Mouse (Mus musculus): ENCODE measurements around the gene Slc16a13.
A peak's percentile ranks its signal among the peaks of the same experiment; 100 is the strongest.

Slc16a13 gene

DNA sequence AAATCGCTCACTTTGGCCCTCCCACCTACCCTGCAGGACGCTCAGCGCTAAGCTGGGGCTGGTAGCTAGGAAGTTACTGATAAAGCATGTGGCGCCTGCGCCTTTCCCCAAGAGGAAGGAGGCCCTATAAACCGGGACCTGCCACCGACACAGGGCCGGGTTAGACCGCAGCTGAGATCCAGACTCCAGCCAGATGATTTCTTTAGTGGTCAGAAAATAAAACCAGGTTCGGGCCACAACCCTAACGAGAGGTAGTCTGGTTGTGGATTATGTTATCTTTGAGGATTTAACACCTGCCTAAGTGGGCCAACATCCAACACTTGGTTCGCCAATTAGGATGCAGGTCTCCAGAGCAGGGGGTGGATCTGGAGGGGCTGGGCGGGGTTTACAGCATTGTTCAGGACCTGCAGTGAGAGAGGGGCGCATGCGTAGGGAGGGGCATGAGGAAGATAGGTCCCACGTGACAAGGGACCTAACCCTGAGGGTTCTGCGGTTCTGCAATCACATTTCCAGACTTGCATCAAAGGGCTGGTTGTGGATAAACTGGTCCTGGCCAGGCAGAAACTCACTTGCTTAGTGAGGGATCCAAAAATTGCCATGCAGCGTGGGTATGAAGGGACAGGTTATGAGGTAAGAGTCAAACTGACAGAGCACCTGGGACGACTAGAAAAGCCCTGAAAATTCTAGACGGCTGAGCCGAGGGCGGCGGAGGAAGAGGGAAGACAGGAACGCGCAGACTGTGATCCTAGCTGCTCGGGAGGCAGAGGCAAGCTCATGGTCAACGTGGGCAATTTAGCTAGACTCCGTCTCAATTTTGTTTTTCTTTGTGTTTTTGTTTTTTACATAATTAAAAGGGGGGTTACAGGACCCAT, at the start of gene Slc16a13:
Gene Slc16a13 (minus strand): TSS at position 334 of the 872 bp plus-strand sequence.
- DNase-seq (ENCODE audit: low read depth, low spot score), result peak; percentile 96

GRCm38 (mm10) chr11:70266405-70266804, 45.5 kb upstream of the Slc16a13 start:
- no peak for DNase-seq (ENCODE audit: low read depth, low spot score)

GRCm38 (mm10) chr11:70265819-70266218, 45.0 kb upstream of the Slc16a13 start:
- DNase-seq (ENCODE audit: low read depth, low spot score), result no peak

- DNase-seq (ENCODE audit: low read depth, low spot score), result peak; percentile 63
Observed at GRCm38 (mm10) chr11:70265252-70265651, 44.4 kb upstream of the Slc16a13 start.

GRCm38 (mm10) chr11:70259035-70259434, 38.2 kb upstream of the Slc16a13 start:
- no peak for DNase-seq (ENCODE audit: low read depth, low spot score)

GRCm38 (mm10) chr11:70254931-70255531, 34.2 kb upstream of the Slc16a13 start, which contains the start of gene Alox12:
Alox12 (minus strand) TSS chr11:70255353.
- DNase-seq (ENCODE audit: low read depth, low spot score), result no peak

- no peak for DNase-seq (ENCODE audit: low read depth, low spot score)
Observed at GRCm38 (mm10) chr11:70254337-70254736, 33.5 kb upstream of the Slc16a13 start.

DNA sequence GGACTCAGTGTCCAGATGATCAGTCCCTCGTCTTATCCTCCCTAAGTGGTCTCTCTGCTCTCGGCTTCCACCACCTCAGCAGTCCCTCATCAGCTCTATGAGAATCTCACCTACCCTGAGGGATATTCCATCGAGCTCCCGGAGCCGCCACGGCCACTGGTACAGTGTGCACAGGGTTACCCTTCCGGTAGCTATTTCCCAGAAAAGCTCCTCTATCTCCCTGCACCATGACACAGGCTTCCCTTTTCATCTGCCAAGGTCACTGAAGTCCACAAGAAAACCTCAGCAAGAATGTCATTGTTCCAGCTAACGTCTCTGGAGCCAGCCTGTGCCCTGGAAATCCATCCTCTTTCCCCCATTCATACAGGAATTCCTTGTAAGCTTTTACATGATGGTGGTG, 31.0 kb upstream of the Slc16a13 start:
- no peak for DNase-seq (ENCODE audit: low read depth, low spot score)

GRCm38 (mm10) chr11:70250150-70250549, 29.3 kb upstream of the Slc16a13 start:
- no peak for DNase-seq (ENCODE audit: low read depth, low spot score)

- peak; percentile 72 for DNase-seq (ENCODE audit: low read depth, low spot score)
Observed at GRCm38 (mm10) chr11:70247136-70247845, 26.4 kb upstream of the Slc16a13 start.

DNA sequence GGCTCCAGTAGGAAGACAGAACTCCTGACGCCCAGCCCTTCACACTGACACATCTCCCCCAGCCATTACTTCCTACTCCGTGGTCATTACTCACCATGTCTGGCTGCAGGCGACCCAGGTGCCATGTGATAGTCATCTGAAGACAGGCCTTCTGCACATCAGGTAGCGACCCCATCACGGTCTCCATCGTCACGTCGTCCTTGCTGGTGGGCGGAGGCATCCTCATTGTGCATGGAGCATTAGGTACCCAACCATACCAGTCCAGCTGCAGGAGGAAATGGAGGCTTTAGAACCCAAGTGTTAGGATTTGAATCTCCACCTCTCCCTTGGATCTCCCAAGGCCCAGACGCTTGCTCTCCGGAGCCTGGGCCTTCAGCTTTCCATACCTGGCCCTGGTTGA, 21.7 kb upstream of the Slc16a13 start:
- no peak for DNase-seq (ENCODE audit: low read depth, low spot score)

DNA sequence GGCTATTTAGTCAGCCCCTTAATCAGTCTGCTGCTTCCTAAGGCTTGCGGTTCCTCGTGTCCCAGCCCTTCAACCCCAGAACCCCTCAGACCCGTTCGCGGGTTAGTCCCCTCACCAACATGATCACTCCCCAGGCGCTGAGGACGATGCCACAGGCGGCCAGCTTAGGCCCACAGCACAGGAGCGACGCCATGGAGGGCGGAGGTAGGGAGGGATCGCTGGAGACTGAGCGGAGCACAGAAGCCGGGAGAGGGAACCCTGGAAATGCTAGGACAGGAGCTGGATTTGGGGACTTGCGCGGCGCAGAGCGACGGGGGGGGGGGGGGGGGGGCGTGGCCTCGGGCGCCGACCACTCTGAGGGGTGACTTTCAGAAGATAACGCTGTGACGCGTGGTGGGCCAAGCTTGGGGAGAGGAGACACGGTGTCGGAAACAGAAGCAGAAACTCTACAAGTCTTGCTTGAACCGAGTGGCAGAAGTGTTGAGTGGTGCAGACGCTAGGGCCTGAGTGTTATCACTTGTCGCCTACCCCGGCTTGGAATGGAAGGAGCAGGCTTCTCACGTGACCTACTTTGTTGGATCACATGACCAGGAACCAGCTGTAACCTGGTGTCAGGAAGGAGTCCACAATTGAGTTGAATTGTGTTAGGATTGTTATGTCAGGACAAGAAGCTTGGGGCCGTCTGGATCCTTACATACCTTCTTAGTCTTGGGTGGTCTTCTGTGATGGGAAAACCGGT, 18.8 kb upstream of the Slc16a13 start, which contains the start of the genes Gm21988 and Rnasek:
Gene Gm21988 (minus strand): TSS at position 290 of the 739 bp plus-strand sequence.
Gene Rnasek (minus strand): TSS at position 302 of the 739 bp plus-strand sequence.
- DNase-seq (ENCODE audit: low read depth, low spot score), result peak; percentile 88

- DNase-seq (ENCODE audit: low read depth, low spot score), result no peak
Observed at GRCm38 (mm10) chr11:70238591-70239440, 18.0 kb upstream of the Slc16a13 start.

- peak; percentile 96 for DNase-seq (ENCODE audit: low read depth, low spot score)
Observed at GRCm38 (mm10) chr11:70237457-70238167, 16.7 kb upstream of the Slc16a13 start, which contains the start of gene 0610010K14Rik. 0610010K14Rik (minus strand) TSS chr11:70237914.

DNA sequence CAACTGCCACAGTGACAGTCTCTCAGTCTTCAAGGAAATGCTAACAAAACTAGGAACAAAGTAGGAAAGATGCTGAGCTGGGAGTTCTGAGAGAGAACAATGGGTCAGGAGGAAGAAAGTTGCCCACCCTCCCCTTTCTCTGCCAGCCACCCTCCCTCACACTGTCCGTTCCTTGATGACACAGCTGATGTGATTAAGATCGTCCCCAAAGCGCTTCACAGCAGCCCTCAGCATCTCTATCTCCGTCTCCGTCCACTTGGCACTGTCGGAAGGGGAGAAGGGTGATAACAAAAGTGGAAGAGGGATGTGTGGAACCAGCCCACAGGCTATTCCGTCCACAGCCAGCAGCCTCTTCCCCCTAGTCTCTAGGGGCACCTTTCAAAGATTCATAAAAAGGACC, 15.9 kb upstream of the Slc16a13 start:
- DNase-seq (ENCODE audit: low read depth, low spot score), result no peak

GRCm38 (mm10) chr11:70235254-70235900, 14.5 kb upstream of the Slc16a13 start:
- no peak for DNase-seq (ENCODE audit: low read depth, low spot score)

DNA sequence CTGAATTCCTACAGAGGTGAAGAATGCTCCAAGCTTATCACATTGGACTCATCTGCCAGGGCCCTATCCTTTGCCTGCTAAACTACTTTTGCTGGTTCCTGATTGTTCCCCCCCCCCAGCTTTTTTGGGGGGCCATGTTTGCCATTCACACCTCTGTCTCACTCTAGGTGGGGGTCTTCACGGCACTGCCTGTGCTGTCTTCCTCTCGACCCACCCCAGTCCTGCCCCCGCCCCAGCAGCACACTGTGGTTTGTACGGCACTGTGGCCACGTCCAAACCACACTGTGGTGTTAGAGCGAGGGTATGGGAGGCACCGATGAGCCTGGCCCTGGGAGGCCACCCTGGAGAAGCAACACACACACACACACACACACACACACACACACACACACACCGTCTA, 13.6 kb upstream of the Slc16a13 start:
- DNase-seq (ENCODE audit: low read depth, low spot score), result no peak

DNA sequence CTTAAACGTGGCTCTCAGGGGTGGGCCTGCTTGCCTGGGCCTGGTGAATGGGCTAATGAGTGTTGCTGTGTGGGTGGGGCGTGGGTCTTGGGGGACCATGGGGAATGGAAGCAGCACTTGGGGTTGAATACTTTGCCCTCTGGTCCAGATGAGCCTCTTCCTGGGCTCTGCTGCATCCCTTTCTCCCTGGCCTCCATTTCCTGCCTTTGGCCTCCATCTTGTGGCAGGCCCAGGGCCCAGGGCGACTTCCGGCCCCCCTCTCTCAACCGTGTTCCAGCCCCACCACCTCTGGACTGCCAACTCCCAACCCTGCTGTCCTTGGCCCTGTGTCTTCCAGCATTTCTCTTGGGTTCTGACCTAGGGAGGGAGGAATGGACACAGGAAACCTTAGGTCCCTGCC, 13.2 kb upstream of the Slc16a13 start:
- DNase-seq (ENCODE audit: low read depth, low spot score), result no peak

- DNase-seq (ENCODE audit: low read depth, low spot score), result no peak
Observed at GRCm38 (mm10) chr11:70233016-70233415, 12.2 kb upstream of the Slc16a13 start.

All from CD4-positive helper T cell, adult 2 months (primary cell).